Mouse (Mus musculus) left cerebral cortex, postnatal 14 days (tissue): ENCODE data around the gene Lefty1. TPM values are rescaled to one million over a fixed set of nuclear protein-coding genes. Genes with fewer than 3 reads are reported as not detected.

Experiments used
- DNase-seq, 2 experiments: peaks; one replicate each; pipeline ENCODE4 v3.0.0; 2021 to 2022; ENCODE audit warnings: low spot score in 2 of 2, mixed read lengths in 1 of 2
- intact Hi-C: fragments of 180-260 bp; cut with DNase I; formaldehyde crosslinking; loops from one replicate; pipeline ENCODE4 v1.15.1; 2025
- total RNA-seq, 2 experiments: library from RNA; stranded (reverse); gene quantifications; 2 replicates each; pipeline ENCODE4 v1.2.3; 2021

Lefty1 gene
- total RNA-seq, 2 experiments from 2014 or later: 0.37 to 1.9 TPM

DNA sequence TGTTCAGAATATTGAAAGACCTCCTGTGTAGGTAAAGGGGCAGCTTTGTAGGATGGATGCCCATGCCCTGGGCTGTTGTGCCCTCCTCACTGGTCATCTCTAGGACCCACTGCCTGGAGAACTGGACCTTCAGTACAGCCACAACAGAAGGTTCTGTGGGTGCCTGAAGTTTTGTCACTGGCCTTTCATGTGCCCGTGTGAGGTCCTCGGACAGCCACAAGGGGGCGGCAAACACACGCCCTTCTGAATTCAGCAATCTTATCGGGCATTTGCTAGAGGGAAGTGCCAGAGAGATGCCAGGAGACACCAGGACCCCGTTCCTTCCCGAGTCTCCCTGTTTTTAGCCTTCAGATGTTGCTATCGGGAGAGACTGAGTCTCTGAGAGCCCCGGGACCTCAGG lies 52.9 kb downstream of the Lefty1 start:
- intact Hi-C loops: loop anchor here (5.0 kb wide), 1 partner anchor 115 kb away; no protein-coding TSS in a partner anchor
- DNase-seq: peak; percentile 70 to 80

Other genes starting within 250 kb of the Lefty1 start
- not detected for gene Mixl1, start 238.0 kb upstream of the Lefty1 start, total RNA-seq
- 10 to 100 TPM; 29.0 to 30.2 TPM for gene Acbd3, start 209.0 kb upstream of the Lefty1 start, total RNA-seq
- gene H3f3a, start 121.1 kb upstream of the Lefty1 start, total RNA-seq: 100 to 1,000 TPM; 361 to 401 TPM
- 10 to 100 TPM; 20.9 to 24.2 TPM for gene Sde2, start 83.9 kb upstream of the Lefty1 start, total RNA-seq
- 1 to 10 TPM; 2.0 to 4.9 TPM for gene Lefty2, start 41.9 kb upstream of the Lefty1 start, total RNA-seq
- gene Pycr2, start 30.7 kb upstream of the Lefty1 start, total RNA-seq: 10 to 100 TPM; 29.3 to 30.6 TPM
- 1 to 10 TPM; 8.8 to 9.3 TPM for gene Tmem63a, start 7.3 kb downstream of the Lefty1 start, total RNA-seq
- gene Ephx1, start 85.9 kb downstream of the Lefty1 start, total RNA-seq: 10 to 100 TPM; 17.0 to 19.1 TPM
- not detected for gene 9130409I23Rik, start 116.2 kb downstream of the Lefty1 start, total RNA-seq
- gene Nvl, start 209.2 kb downstream of the Lefty1 start, total RNA-seq: 10 to 100 TPM; 28.9 to 32.4 TPM
- 10 to 100 TPM; 20.8 to 22.0 TPM for gene Cnih4, start 209.7 kb downstream of the Lefty1 start, total RNA-seq